Mouse (Mus musculus) cortical plate, adult 2 months (tissue): Measurements from ENCODE around the gene Pnpla3.

Source experiments
- CTCF ChIP-seq: fragments of 200-500 bp; IDR thresholded peaks from 2 replicates; pipeline ENCODE4 v1.5.1; 2011; ENCODE audit warnings: mild to moderate bottlenecking, control low read depth, low read length; ENCODE audit not compliant: insufficient read depth; ENCODE audit errors: extremely low read depth
- POLR2A ChIP-seq: fragments of 200-500 bp; IDR thresholded peaks from 2 replicates; pipeline ENCODE4 v1.6.1; 2011; ENCODE audit warnings: mild to moderate bottlenecking, low read length, control low read depth; ENCODE audit not compliant: insufficient read depth; ENCODE audit errors: extremely low read depth

DNA sequence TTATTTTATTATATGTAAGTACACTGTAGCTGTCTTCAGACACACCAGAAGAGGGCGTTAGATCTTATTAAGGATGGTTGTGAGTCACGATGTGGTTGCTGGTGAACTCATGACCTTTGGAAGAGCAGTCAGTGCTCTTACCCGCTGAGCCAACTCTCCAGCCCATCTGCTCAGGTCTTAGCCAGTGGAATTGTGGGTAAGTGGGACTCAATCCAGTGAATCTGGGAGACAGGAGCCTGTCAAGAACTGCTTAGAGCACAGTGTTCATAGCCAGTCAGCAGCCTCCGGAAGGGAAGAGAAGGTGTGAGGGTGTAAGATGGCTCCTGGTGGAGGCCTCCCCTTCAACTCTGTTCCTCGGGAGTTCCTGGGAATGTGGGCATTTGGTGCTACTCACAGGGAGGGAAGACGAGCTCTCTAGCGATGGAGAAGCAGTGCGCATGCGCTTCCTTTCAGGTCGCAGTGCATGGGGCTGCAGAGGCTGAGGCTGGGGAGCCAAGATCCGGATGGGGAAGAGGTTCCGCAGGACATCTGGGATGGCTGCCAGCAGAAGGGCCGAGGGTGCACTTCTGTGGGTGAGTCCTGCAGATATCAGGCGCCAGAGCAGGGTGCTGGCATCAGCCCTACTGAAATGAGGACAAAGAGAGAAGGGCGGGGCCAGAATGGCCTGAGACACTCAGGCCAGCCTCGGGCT is 36.4 kb upstream of the Pnpla3 start:
- TF ChIP-seq CTCF (no peak), POLR2A (no peak)
